10 mouse cellular contexts compared by ENCODE assay signal in the genomic region with DNA sequence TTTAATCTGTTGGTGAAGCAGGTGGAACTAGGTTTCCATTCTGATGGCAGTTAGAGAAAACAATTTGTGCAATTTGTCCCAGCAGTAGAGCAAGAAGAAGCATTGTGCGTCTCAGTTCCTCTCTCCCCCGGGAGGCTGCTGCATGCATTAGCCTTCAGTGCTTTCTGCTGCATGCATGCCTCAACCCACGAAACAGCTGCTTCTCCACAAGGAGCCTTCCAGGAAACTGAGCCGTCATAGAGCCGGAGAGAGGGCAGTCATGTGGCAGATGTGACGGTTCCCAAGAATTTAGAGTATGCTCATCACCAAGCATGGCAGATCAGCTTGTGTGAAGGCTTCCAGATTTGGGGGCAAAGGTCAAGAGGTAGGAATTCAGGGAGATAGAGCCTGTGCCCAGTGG.
A peak's percentile ranks its signal among the peaks of the same experiment; 100 is the strongest.
DNase-seq lines count a peak whose midpoint lies in the region; ATAC-seq and TF ChIP-seq lines count a peak whose summit lies in the region.
"Had no signal": no experiment of that assay in that cellular context is flagged by ENCODE, and none has a peak within 500 bp of the region (broad histone marks: within the 10 kb centered on the region; RNA-seq: fewer than 3 reads in every experiment).

No protein-coding gene starts in this region.

- DNase-seq in kidney, adult 2 months, result peak; percentile 16
- DNase-seq in kidney, postnatal 36 days, result no peak
- DNase-seq in neural tube, embryonic 10.5 days (ENCODE audit: extremely low spot score, low spot score), result no peak
- DNase-seq in telencephalon, adult 2 months (ENCODE audit: low read depth, low spot score), result peak; percentile 72
- DNase-seq in urinary bladder, adult 2 months (ENCODE audit: low spot score), result no peak
- no peak for DNase-seq in gastrocnemius, adult 8-10 months (ENCODE audit: low spot score in 2 of 2)

- no peaks in the 10 kb centered on the region for H3K36me3 ChIP-seq in kidney, adult 2 months (ENCODE audit: control insufficient read depth, insufficient read depth, low read length)
- H3K36me3 ChIP-seq in neural tube, embryonic 13.5 days, result 0 out of 2 replicates have a peak, but pooled peaks cover 3% of the 10 kb centered on the region
- no peaks in the 10 kb centered on the region for H3K36me3 ChIP-seq in hindbrain, embryonic 16.5 days (ENCODE audit: control insufficient read depth, insufficient read depth, low read length)
- H3K36me3 ChIP-seq: liver, embryonic 15.5 days had no signal

- H3K9ac ChIP-seq in neural tube, embryonic 13.5 days, result no peak overlapping the region
- no peak overlapping the region for H3K9ac ChIP-seq in hindbrain, embryonic 16.5 days (ENCODE audit: low read depth, low read length)
- H3K9ac ChIP-seq: liver, embryonic 15.5 days had no signal

- 0 out of 2 replicates have a peak, but pooled peaks have one; percentile 20 for ATAC-seq in neural tube, embryonic 13.5 days (ENCODE audit: low read depth)
- 0 out of 2 replicates have a peak, but pooled peaks have one; percentile 31 for ATAC-seq in hindbrain, embryonic 16.5 days

- no peak overlapping the region for H3K4me3 ChIP-seq in kidney, adult 2 months (ENCODE audit: insufficient read depth, low read depth, low read length)
- H3K4me3 ChIP-seq in neural tube, embryonic 13.5 days, result no peak overlapping the region
- H3K4me3 ChIP-seq in hindbrain, embryonic 16.5 days (ENCODE audit: low read length), result no peak overlapping the region
- H3K4me3 ChIP-seq: liver, embryonic 15.5 days had no signal

- no peak for TF ChIP-seq CTCF in kidney, adult 2 months (conservative IDR thresholded peaks at IDR 0.05; ENCODE audit: insufficient read depth, insufficient read length, low read depth, low read length)

- WGBS in kidney, adult 2 months, result 32% methylated on average over 6 of the region's 6 CpGs
- 15% methylated on average over 6 of the region's 6 CpGs for WGBS in neural tube, embryonic 13.5 days
- 15% methylated on average over 6 of the region's 6 CpGs for WGBS in hindbrain, embryonic 16.5 days

- no peak for TF ChIP-seq POLR2A in kidney, adult 2 months (IDR thresholded peaks at IDR 0.05; ENCODE audit: low read depth, low read length)

- H3K27me3 ChIP-seq in kidney, adult 2 months (replicated peaks; ENCODE audit: control insufficient read depth, insufficient read depth, low read length), result no peaks in the 10 kb centered on the region; the same call in 1 of the 2 replicates
- no peaks in the 10 kb centered on the region for H3K27me3 ChIP-seq in neural tube, embryonic 13.5 days
- H3K27me3 ChIP-seq in hindbrain, embryonic 16.5 days (replicated peaks; ENCODE audit: control insufficient read depth, insufficient read depth, low read length), result no peaks in the 10 kb centered on the region
- H3K27me3 ChIP-seq: CH12.LX; liver, embryonic 15.5 days had no signal

- H3K9me3 ChIP-seq in neural tube, embryonic 13.5 days, result no peaks in the 10 kb centered on the region
- no peaks in the 10 kb centered on the region for H3K9me3 ChIP-seq in hindbrain, embryonic 16.5 days (ENCODE audit: control insufficient read depth, low read length)
- H3K9me3 ChIP-seq: liver, embryonic 15.5 days had no signal

- H3K4me1 ChIP-seq in kidney, adult 2 months (ENCODE audit: control insufficient read depth, insufficient read depth, low read length), result no peaks in the 10 kb centered on the region
- peaks cover 32% of the 10 kb centered on the region for H3K4me1 ChIP-seq in neural tube, embryonic 13.5 days (replicated peaks)
- H3K4me1 ChIP-seq in hindbrain, embryonic 16.5 days (ENCODE audit: control insufficient read depth, insufficient read depth, low read depth, low read length), result peaks cover 13% of the 10 kb centered on the region
- H3K4me1 ChIP-seq: liver, embryonic 15.5 days had no signal

- H3K4me2 ChIP-seq in neural tube, embryonic 13.5 days, result no peak overlapping the region
- no peak overlapping the region for H3K4me2 ChIP-seq in hindbrain, embryonic 16.5 days (ENCODE audit: low read length)
- H3K4me2 ChIP-seq: liver, embryonic 15.5 days had no signal

- no peak overlapping the region for H3K27ac ChIP-seq in kidney, adult 2 months (ENCODE audit: insufficient read depth, low read depth, low read length)
- H3K27ac ChIP-seq in neural tube, embryonic 13.5 days (replicated peaks), result peak overlapping the region; percentile 59; the same call in 1 of the 2 replicates
- H3K27ac ChIP-seq in hindbrain, embryonic 16.5 days (ENCODE audit: low read depth, low read length), result no peak overlapping the region
- H3K27ac ChIP-seq: liver, embryonic 15.5 days had no signal

Comparison
In these comparisons a context has a peak if more than half of its experiments do, and no peak if none do; other contexts are left out.
1. DNase-seq: peak in kidney, adult 2 months (single experiment) and telencephalon, adult 2 months (single experiment); none in kidney, postnatal 36 days (0 of 2), neural tube, embryonic 10.5 days (single experiment), urinary bladder, adult 2 months (single experiment) and gastrocnemius, adult 8-10 months (0 of 2).